ENCODE assay signal across 16 mouse cellular contexts in the genomic region with DNA sequence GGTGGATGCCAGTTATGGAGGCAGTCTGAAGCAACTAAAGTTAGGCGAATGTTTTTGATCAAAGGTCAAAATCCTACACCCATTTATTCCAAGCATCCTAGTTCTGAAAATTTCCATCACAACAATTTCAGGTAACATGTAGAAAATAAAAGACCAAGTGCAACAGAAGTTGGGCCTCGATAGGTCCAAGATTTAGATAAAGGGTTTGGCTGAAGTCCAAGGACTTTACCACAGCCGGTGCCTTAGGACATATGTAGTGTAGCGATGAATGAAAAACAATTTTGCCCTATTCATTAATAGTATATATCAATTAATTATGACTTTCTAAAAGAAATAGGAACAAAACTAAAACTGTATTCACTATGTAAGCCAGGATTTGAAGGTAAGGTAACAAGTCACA.
"Had no signal": no experiment of that assay in that cellular context is flagged by ENCODE, and none has a peak within 500 bp of the region (broad histone marks: within the 10 kb centered on the region; RNA-seq: fewer than 3 reads in every experiment).

No protein-coding gene starts in this region.

- H3K27ac ChIP-seq: lung, embryonic 15.5 days; macrophage; midbrain, embryonic 13.5 days; midbrain, embryonic 15.5 days; neural tube, embryonic 12.5 days; stomach, embryonic 15.5 days; stomach, postnatal 0 days had no signal

- H3K27me3 ChIP-seq: lung, embryonic 15.5 days; midbrain, embryonic 13.5 days; midbrain, embryonic 15.5 days; neural tube, embryonic 12.5 days; stomach, embryonic 15.5 days had no signal

- H3K4me2 ChIP-seq: lung, embryonic 15.5 days; midbrain, embryonic 11.5 days; midbrain, embryonic 13.5 days; midbrain, embryonic 15.5 days; neural tube, embryonic 12.5 days; stomach, embryonic 15.5 days had no signal

- H3K36me3 ChIP-seq: lung, embryonic 15.5 days; midbrain, embryonic 13.5 days; midbrain, embryonic 15.5 days; neural tube, embryonic 12.5 days; stomach, embryonic 15.5 days had no signal

- ATAC-seq: lung, postnatal 0 days; midbrain, embryonic 13.5 days; midbrain, embryonic 15.5 days had no signal

- H3K9me3 ChIP-seq: lung, embryonic 15.5 days; midbrain, embryonic 13.5 days; midbrain, embryonic 15.5 days; neural tube, embryonic 12.5 days; stomach, embryonic 15.5 days had no signal

- H3K4me3 ChIP-seq: lung, embryonic 15.5 days; midbrain, embryonic 13.5 days; midbrain, embryonic 15.5 days; neural tube, embryonic 12.5 days; stomach, embryonic 15.5 days had no signal

- DNase-seq: lung, adult 2 months; lung, postnatal 14 days; lung, postnatal 36 days; right cerebral cortex, postnatal 14 days; thymus, adult 2 months; thymus, postnatal 25 days; thymus, postnatal 4 days had no signal

- H3K4me1 ChIP-seq: lung, embryonic 15.5 days; midbrain, embryonic 15.5 days; neural tube, embryonic 12.5 days; stomach, embryonic 15.5 days had no signal

- H3K9ac ChIP-seq: lung, embryonic 15.5 days; midbrain, embryonic 13.5 days; midbrain, embryonic 15.5 days; neural tube, embryonic 12.5 days; stomach, embryonic 15.5 days had no signal
